Mouse (Mus musculus) monocyte, adult 5-6 weeks (primary cell): ENCODE results near the gene Msrb3. TPM values are rescaled to one million over a fixed set of nuclear protein-coding genes. Genes with fewer than 3 reads are reported as not detected.

Experiments
- ATAC-seq: fragments of 153-309, 156-312 bp; replicated peaks from 2 replicates; pipeline ENCODE4 v1.8.0; 2017; ENCODE audit warnings: mild to moderate bottlenecking; ENCODE audit not compliant: low TSS enrichment, insufficient number of reproducible peaks, severe bottlenecking, poor library complexity, low FRiP score
- total RNA-seq: library from RNA; stranded (forward); fragments of 200-1000, 200-491, 200-594 nt; gene quantifications from 3 replicates; pipeline ENCODE4 v1.2.3, GENCODE M21; 2017

The Msrb3 gene
- total RNA-seq, 1 experiment from 2014 or later: not detected

GRCm38 (mm10) chr10:120826795-120827669 lies 71.9 kb downstream of the Msrb3 start:
- ATAC-seq: peak; percentile 69; the same call in 1 of the 2 replicates

GRCm38 (mm10) chr10:120826381-120826780 lies 72.5 kb downstream of the Msrb3 start:
- no peak for ATAC-seq

- ATAC-seq: no peak
Observed at GRCm38 (mm10) chr10:120825594-120825993, 73.3 kb downstream of the Msrb3 start.

- 0 out of 2 replicates have a peak, but pooled peaks have one; percentile 50 for ATAC-seq
Observed at GRCm38 (mm10) chr10:120821491-120822358, 77.2 kb downstream of the Msrb3 start.

GRCm38 (mm10) chr10:120820781-120821300 lies 78.1 kb downstream of the Msrb3 start:
- ATAC-seq: no peak

GRCm38 (mm10) chr10:120815290-120815689 lies 83.6 kb downstream of the Msrb3 start:
- peak; percentile 73 for ATAC-seq

- ATAC-seq: no peak; the same call in 1 of the 2 replicates
Observed at GRCm38 (mm10) chr10:120811796-120812443, 87.0 kb downstream of the Msrb3 start.

GRCm38 (mm10) chr10:120810832-120811571 lies 87.9 kb downstream of the Msrb3 start:
- no peak for ATAC-seq

GRCm38 (mm10) chr10:120810053-120810696 lies 88.7 kb downstream of the Msrb3 start:
- no peak for ATAC-seq

GRCm38 (mm10) chr10:120808167-120808566 lies 90.7 kb downstream of the Msrb3 start:
- ATAC-seq: no peak

GRCm38 (mm10) chr10:120801127-120801526 lies 97.8 kb downstream of the Msrb3 start:
- ATAC-seq: no peak

GRCm38 (mm10) chr10:120799479-120799878 lies 99.4 kb downstream of the Msrb3 start:
- no peak for ATAC-seq

- ATAC-seq: no peak
Observed at GRCm38 (mm10) chr10:120796749-120797148, 102.2 kb downstream of the Msrb3 start.

GRCm38 (mm10) chr10:120794391-120794817 lies 104.5 kb downstream of the Msrb3 start:
- ATAC-seq: no peak

- no peak for ATAC-seq
Observed at GRCm38 (mm10) chr10:120792191-120792765, 106.6 kb downstream of the Msrb3 start.

- ATAC-seq: no peak
Observed at GRCm38 (mm10) chr10:120791438-120791837, 107.5 kb downstream of the Msrb3 start.

- no peak for ATAC-seq
Observed at GRCm38 (mm10) chr10:120787202-120787601, 111.7 kb downstream of the Msrb3 start.
